Mouse (Mus musculus) layer of hippocampus, postnatal 36 days (tissue): Measurements from ENCODE around the gene Map6. TPM values are rescaled to one million over a fixed set of nuclear protein-coding genes. Genes with fewer than 3 reads are reported as not detected.

ENCODE experiments used
- DNase-seq, 2 experiments: peaks; one replicate each; pipeline ENCODE4 v3.0.0; 2022
- total RNA-seq, 2 experiments: library from RNA; stranded (reverse); gene quantifications; 2 replicates each; pipeline ENCODE4 v1.2.3; 2021

Gene Map6
- total RNA-seq: 100 to 1,000 TPM; 102 to 105 TPM

DNA sequence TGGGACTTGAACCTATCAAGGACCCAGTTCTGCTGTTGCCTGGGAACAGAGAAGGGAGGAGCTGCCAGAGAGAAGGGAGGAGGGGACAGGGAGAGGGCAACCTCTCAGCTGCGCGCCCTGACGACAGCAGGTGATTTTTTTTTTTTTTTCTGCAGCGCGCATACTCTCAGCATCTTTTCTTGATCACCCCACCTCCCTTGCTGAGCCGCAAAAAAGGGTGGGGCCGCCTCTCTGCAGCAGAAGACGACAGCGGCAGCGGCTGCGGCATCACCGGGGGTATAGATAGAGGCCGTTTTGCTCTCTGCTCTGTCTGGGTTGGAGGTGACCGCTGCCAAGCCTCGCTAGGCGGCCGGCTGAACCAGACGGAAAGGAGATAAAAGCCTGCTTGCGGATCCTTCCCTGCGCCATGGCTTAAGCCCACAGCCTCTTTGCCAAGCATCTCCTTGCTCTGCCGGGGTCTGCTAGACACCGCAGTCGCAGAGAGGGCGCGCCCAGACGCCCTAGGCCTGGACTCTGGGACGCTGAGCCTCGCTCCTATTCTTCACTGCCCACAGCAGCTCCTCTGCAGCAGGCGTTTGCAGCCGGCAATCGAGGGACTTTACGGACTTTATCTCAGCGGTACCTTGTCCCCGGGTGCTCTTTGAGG is at the start of gene Map6:
Map6 (plus strand) TSS at position 197 of the 646 bp plus-strand sequence.
- DNase-seq: peak; percentile 69 to 73

GRCm38 (mm10) chr7:99224225-99224624 is 43.0 kb upstream of the Map6 start:
- DNase-seq: no peak

- no peak for DNase-seq
Observed at GRCm38 (mm10) chr7:99224648-99225190, 42.5 kb upstream of the Map6 start.

DNA sequence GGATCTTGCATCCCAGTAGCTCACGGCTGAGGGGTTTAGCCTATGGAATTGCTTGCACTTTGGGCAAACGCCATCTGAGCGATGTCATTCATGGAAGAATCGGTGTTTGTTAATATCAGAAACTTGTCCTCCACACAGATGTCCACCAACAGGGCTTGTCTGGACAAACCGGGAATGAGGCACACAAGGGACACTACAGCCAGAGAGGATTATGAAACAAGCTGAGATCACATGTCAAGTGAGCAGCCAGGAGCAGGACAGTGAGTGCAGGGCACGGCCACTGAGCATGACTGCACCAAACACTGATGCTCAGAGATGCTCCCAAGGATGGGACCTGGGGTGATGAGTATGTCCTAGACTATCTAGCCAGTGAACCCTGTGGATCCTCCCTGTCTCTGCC is 41.8 kb upstream of the Map6 start:
- no peak for DNase-seq

- DNase-seq: no peak
Observed at GRCm38 (mm10) chr7:99226662-99227061, 40.6 kb upstream of the Map6 start.

GRCm38 (mm10) chr7:99227267-99227666 is 40.0 kb upstream of the Map6 start:
- DNase-seq: no peak

DNA sequence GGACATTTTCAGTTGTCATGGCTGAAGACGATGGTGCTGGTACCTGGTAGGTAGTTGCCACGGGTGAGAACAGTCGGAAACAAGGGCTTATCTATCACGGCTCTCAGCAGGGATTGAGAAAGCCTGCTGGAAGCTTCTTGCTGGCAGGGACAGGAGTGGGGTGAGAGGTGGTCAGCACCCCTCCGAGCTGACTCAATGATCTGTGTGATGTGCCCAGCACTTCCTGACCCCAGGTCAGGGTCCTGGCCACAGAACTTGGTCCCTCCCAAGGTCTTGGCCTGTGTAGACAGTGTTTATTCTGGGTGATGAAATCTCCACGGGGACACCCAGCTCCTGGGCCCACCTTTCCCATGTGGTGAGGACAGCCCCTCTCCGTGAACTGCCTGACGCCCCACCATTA is 38.4 kb upstream of the Map6 start:
- DNase-seq: no peak

GRCm38 (mm10) chr7:99229411-99229810 is 37.8 kb upstream of the Map6 start:
- DNase-seq: no peak

- no peak for DNase-seq
Observed at GRCm38 (mm10) chr7:99230061-99230747, 37.0 kb upstream of the Map6 start.

- DNase-seq: no peak
Observed at GRCm38 (mm10) chr7:99232571-99232970, 34.7 kb upstream of the Map6 start.

DNA sequence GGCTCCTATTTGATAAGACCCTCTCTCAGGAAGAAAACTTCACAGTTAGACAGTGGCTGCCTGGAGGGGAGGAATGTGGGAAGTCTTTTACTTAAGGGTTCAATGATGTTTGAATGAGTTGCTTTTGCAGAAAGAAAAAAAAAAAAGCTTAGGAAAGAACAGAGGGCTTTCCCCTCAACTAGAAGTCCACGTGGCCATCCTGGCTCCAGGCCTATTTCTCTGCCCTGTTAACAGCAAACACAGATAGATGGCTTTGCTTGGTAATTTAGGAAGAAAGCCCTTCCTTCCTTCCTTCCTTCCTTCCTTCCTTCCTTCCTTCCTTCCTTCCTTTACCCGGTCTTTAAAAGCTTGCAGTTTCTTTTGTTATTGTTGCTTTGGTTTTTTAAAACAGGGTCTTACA is 32.3 kb upstream of the Map6 start:
- DNase-seq: no peak

DNA sequence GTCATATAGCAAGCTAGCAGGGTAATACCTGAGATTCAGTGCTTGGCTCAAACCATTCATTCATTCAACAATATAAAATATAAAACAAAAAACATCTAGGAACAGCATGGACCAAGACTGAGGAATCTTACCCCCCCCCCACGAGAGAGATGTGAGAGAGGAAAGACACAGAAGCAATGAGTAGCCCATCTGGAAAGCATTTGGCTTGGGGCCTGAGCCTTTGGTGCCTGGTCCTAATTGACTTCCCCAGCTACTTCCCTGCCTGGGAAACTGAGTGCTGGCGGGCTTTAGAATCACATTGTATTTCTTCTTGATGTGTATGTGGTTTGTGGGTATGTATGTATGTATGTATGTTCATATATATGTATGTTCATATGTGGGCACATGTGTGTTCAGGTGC is 31.6 kb upstream of the Map6 start:
- no peak for DNase-seq

DNA sequence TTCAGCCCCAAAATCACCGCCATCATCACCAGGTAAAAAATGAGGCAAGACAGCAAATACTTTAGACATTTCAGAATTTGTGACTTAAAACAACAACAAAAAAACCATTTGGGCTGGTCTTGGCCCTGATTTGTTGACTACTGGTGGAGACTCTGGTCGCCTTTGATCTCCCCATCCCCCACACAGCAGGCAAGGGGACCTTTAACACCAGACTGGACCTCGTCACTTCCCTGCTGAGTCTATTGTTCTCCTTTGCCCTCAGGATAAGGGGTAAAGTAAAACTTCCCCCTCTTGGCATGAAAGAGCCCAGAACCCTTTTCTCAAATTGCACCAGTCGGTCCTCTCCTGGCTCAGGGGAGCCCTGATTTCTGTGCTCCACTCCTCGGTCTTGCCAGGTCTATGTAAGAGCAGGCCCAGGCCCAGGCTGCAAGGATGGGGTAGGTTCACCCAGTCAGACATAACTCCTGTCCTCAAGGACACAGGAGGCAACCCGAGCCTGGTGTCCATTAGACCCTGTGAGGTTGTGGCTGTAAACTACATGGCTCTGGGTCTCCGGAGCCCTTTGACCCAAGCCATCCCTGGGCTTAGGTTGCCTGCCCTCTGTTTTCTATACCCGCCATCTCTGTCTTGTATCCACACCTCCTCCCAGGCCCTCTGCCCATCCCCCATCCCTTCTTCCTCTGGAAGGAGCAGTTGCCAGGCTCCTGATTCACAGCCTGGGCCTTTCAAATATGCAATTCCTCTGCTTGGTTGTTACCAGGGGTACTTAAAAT is 30.2 kb upstream of the Map6 start:
- DNase-seq: no peak

- no peak for DNase-seq
Observed at GRCm38 (mm10) chr7:99238417-99238816, 28.8 kb upstream of the Map6 start, which contains the start of gene Mogat2. TSS of gene Mogat2 (minus strand) at chr7:99238619.

- no peak for DNase-seq
Observed at GRCm38 (mm10) chr7:99242097-99242496, 25.1 kb upstream of the Map6 start.

DNA sequence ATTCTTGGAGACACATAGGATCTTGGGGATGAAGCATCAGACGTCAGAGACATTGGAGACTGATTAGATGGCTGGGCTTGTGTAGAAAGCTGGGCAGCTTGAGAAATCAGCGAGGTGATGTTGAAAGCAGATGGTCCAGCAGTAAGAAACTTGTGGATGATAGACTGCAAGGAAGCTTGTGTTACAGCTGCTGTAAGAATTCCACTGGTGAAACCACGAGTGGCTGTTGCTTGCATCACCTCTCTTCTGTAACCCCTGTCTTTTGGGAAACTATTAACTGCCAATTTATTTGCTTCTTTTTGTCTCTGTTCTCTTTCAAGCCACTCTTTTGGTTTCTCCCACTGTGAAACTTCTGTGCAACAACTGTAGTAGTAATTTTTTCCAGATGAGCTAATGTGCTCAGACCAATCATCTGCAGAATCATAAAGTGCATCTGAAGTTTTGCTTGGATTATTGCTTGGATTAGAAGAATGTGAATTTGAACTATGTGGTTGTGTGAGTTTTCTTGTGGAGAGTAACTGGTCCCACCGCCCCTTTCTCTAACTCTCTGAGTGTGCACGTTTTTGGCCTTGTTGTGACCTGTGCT is 19.0 kb upstream of the Map6 start:
- DNase-seq: no peak

- no peak for DNase-seq
Observed at GRCm38 (mm10) chr7:99248906-99249581, 18.2 kb upstream of the Map6 start.

GRCm38 (mm10) chr7:99249582-99249911 is 17.7 kb upstream of the Map6 start:
- DNase-seq: peak; percentile 34 to 46

DNA sequence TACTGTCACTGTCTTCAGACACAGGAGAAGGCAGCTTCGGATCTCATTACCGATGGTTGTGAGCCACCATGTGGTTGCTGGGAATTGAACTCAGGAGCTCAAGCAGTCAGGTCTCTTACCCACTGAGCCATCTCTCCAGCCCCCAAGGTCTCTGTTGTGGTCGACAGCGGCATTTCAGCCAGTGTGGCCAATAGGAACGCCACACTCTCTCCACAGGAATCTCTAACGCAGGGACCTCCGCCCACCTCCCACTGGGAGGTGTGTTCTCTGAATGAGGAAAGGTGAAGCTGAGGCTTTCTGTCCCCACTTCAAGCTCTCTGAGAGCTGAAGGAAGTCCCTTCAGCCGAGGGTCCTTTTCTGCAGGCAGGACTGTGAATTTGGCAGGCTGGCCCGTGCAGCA is 16.9 kb upstream of the Map6 start:
- DNase-seq: no peak

DNA sequence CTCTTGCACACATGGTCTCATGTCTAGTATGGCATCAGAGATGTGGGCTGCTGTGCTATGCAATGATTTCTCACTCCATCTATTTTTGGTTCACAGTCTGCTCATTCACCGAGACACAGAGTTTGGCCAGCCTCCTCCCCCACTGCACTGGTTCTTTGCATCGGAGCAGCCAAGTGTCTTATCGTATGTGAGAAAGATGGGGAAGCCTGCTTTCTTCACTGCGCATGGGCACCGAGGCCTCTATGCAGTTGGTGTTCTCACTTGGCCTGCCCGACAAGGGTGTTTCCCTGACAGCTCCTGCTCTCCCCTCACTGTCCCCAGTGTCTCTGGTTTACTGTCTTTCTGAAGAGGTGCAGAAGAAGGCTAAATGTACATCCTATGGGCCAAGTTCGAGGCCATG is 12.2 kb upstream of the Map6 start:
- peak in 1 of 2 experiments; percentile 24 for DNase-seq

DNA sequence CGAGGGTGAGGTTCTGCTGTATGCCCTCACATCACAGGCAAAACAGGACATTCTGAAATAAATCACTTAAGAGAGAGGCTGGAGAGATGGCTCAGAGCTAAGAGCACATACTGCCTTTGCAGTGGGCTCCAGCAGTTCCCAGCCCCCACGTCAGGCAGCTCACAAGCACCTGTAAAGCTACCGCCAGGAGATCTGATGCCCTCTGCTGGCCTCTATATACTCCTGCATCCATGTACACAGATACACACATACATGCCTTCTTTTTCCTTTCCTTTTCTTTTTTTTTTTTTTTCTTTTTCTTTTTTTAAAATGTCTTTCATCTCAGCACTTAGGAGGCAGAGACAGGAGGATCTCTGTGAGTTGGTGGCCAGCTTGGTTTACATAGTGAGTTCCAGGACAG is 5.3 kb upstream of the Map6 start:
- no peak for DNase-seq

- DNase-seq: no peak
Observed at GRCm38 (mm10) chr7:99263509-99263908, 3.7 kb upstream of the Map6 start.
